Mouse (Mus musculus) kidney, adult 9 months (tissue): ENCODE data around the gene Arfgap1.

Source experiments
- DNase-seq: peaks from one replicate; pipeline ENCODE4 v3.0.0; 2022

Gene Arfgap1

DNA sequence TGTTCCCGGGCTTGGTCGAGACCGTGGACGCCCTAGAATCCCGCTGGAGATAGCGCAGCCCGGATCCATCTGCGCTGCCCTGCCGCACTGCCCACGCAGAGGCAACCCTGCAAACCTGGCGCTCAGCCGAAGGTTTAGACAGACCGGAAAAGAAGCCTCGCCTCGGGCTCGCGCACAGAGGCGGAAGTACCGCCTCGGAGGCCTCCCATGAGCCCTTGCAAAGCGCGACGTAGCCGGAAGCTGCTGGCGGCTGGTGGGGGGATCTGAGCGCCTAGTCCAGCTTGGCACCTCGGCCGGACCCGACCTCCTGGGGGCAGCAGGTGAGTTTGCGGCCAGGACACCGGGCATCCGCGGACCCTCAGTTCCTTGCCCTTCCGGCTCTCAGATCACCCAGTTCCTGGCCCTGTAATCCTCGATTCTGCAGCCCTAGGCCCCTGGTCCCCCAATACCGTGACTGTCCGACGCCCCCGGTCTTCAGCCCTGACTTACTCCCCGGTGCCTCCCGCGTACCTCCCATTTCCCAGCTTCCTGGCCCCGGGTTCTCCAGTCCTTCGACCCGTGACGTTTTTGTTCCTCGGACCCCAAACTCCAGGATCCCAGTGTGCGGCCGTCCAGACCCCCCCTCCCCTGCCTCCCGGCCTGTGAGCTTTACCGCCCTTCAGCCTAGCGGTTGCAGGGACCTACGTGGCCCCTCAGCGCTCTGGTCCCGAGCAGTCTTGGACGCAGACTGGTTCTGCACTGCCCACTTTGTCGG is at the start of gene Arfgap1:
Arfgap1 (plus strand) TSS at position 216 of the 754 bp plus-strand sequence.
- peak; percentile 92 for DNase-seq

- no peak for DNase-seq
Observed at GRCm38 (mm10) chr2:180919913-180920809, 46.9 kb upstream of the Arfgap1 start.

DNA sequence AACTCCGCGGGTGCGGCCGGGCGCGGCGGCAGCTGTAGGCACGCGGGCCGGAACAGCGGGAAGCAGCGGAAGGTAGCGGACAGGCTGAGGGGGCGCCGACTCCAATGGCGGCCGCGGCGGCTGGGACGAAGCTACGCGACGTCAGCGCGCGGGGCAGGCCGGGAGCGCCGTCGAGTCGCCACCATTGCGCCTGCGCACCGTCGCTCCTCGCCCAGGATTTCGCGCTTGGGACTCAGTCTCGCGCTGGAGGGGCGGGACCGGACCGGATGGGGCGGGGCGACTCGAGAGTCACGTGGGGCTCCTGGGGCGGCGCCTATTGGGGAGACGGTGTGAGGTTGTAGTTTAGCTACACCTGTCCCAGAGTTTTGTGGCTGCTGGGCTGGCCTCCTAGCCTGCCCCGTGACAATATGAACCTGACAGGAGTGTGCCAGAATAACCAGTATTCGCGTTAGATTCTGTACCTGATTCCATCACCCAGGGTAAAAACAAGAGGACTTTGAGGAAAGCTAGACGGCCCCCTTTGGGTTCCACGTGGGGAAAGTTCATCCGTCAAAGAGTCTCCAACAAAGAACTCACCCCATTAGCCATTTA is 46.1 kb upstream of the Arfgap1 start, which contains the start of gene Ythdf1:
Ythdf1 (minus strand) TSS at position 140 of the 591 bp plus-strand sequence.
- peak; percentile 98 for DNase-seq

DNA sequence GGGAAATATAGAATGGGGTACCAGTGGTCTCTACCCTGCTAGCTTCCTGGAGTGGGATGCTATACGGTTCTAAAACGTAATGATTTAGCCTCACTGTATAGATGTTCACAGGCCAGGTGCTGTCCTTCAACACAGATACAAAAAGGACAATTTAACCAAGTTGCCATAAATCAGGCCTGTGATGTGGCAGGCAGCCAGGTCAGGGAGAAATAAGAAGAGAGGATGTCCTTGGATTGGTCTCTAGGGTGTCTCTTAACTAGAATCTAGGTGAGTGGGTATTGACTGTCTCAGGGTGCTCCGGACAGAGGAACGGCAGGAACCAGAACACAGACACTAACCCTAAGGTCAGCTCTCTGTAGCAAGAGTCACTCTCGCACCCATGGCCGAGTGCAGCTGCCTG is 44.3 kb upstream of the Arfgap1 start:
- DNase-seq, result no peak

DNA sequence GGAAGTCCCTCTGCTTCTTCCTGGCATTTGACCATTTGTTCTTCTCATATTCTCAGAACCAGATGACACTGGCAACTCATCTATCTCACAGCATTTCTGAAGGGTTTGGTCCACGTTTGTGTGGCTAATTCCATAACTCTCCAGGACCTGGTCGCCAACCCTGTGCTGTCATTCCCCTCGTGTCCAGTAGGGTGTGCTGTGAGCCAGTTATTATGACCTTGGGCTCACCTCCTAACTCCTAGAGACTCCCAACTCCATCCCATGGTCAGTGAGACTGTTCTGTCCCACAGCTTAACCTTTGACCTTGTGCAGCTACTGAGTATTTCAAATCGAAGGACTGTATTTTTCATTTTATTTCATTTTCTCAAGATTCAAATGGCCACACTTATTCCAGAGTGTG is 41.8 kb upstream of the Arfgap1 start:
- DNase-seq, result peak; percentile 78

DNA sequence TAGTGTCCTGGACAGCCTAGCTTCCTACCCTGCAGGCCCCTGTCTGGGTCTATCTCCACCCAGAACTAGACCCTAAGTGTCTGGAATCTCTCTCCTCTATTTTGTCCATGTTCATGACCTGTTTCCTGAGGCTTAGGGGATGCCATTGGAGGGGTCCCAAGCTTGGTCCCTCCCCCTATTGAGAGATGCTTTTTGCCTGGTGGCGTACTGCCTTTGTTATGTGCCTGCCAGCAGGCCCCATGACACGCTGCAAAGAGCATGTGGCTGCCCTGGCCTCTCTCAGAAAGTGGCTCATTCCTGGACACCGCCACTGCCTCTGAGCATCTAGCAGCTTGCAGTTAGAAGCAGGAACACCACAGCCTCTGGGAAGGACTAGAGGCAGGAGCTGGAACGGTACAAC is 38.3 kb upstream of the Arfgap1 start, which contains the start of gene Birc7:
Birc7 (plus strand) TSS at position 301 of the 400 bp plus-strand sequence.
- DNase-seq, result no peak

GRCm38 (mm10) chr2:180932418-180932817 is 34.6 kb upstream of the Arfgap1 start:
- DNase-seq, result no peak

GRCm38 (mm10) chr2:180940187-180940586 is 26.8 kb upstream of the Arfgap1 start:
- DNase-seq, result no peak

GRCm38 (mm10) chr2:180941869-180942268 is 25.2 kb upstream of the Arfgap1 start:
- DNase-seq, result no peak

- DNase-seq, result no peak
Observed at GRCm38 (mm10) chr2:180949947-180950346, 17.1 kb upstream of the Arfgap1 start.

GRCm38 (mm10) chr2:180952731-180953171 is 14.3 kb upstream of the Arfgap1 start:
- no peak for DNase-seq

DNA sequence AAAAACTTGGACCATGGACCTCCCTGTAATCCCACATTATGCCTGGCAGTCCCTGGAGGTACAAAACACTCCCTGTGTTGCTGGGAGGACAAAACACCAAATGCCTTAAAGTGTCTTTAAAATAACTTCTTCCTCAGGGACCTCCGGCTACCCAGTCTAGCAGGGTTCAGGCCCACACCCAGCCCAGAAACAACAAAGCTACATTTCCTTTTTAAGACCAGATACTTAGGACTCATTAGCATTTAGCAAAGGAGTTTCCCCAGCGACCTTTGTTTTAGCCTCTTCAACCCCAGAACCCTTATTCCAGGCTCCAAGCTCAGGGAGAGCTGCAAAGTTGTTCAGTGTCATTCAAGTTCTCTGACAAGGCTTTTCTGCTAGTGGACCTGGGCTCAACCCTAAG is 13.4 kb upstream of the Arfgap1 start:
- DNase-seq, result no peak

DNA sequence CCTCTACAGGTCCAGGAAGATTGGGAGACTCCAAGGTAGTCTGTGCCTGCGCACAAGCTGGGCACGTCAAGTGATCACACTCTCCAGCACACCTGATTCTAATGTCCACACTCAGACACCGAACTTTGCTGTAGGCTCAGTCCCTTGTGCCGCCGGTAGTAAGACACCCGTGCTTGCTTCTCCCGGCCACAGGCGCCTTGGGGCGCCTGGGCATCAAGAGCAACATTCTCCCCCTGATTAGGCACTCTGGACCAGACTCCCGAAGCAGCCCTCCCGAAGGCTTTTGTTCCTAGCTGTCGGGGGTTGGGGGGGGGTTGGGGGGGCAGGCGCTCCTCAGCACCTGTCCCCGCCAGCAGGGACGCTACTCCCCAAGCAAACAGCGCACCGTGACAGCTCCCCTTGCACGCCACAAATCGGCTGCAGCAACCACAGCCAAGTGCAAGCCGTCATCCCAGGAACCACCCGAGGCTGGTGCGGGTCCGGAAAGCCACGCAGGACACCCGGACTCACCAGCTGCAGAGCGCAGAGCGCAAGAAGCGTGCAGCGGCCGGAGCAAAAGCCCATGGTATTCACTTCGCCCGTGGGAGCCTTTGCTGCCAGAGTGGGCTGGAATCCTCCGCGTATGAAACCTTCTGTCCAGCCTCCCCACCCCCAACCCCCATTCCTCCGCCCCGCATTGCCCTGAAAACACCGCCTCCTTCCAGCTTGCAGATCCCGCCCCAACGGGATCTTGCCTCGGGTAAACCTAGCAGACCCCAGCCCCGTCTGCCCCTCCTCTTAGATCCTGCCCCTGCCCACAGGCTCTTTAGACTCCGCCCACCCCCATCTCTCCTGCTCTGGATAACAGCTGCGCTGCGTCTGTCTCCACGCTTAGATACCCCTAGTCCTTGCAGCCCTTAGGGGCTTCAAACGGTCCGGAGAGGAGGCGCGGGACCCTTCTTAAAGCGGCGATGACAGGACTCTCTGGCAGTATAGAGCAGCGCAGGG is 12.7 kb upstream of the Arfgap1 start, which contains the start of gene Nkain4:
Nkain4 (minus strand) TSS at position 639 of the 987 bp plus-strand sequence.
- DNase-seq, result no peak

GRCm38 (mm10) chr2:180959605-180960004 is 7.4 kb upstream of the Arfgap1 start:
- DNase-seq, result no peak

GRCm38 (mm10) chr2:180960187-180960586 is 6.8 kb upstream of the Arfgap1 start:
- DNase-seq, result no peak

GRCm38 (mm10) chr2:180962616-180963308 is 4.3 kb upstream of the Arfgap1 start:
- DNase-seq, result peak; percentile 46

DNA sequence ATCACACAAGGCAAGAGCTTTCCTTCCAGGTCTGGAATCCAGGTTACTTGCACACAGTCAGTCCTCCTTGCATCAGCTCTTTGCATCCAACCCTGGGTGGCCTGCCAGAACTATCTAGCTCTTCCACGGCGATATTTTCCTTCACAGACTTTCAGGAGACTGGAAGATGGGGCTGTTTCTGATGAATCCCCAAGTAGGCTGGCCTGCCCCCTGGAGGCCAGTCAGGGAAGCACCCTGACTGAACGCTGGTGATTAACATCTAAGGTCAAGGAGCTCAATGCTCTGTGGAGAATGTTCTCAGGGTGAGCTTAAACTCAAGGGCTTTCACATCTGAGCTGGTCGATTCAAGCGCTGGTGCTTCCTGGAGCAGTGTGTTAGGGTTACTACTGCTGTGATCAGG is 3.1 kb upstream of the Arfgap1 start:
- DNase-seq, result peak; percentile 85

DNA sequence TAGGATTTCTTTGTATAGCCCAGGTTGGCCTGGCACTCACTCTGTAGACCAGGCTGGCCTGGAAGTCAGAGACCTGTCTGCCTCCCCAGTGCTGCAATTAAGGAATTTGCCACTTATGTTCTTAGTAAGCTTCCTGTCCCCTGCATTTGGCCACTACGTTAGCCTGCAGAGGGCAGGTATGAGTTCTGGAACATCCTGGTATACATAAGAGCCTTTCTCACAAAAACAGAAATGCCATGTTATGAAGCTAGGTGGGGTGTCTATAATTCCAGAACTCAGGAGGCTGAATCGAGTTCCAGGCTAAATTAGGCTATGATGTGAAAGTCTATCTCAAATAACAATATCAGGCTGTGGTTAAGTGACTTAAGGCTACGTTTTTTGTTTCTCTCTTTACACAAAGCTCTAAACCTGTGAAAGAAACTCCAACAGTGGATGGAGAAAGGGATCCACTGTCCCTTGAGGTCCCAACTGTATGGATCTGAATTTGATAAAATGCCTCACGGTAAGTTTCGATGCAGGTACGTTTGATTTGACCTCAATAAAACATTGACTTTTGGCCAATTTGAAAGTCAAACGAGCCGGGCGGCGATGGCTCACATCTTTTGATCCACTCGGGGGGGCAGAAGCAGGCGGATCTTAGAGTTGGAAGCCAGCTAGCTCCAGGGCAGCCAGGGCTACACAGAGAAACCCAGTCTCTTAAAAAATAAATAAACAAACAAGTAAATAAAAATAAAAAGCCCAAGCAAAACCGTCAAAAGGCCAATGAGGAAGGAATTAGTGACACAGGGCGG is 738 bp upstream of the Arfgap1 start:
- DNase-seq, result peak; percentile 35

- DNase-seq, result peak; percentile 77
Observed at GRCm38 (mm10) chr2:180981133-180981532, 14.1 kb downstream of the Arfgap1 start.

- no peak for DNase-seq
Observed at GRCm38 (mm10) chr2:180985635-180986034, 18.6 kb downstream of the Arfgap1 start.
